Mouse (Mus musculus): ENCODE results near the gene Lrmp.
"Not testable (repeated sequence)": the region's sequence is repeated elsewhere in the genome, so short reads cannot be mapped to it uniquely, and the experiment has no call there.

Lrmp gene

GRCm38 (mm10) chr6:145115476-145116097 lies at the start of gene Lrmp:
Gene Lrmp, plus strand, starts transcription at chr6:145115653.
- in situ Hi-C loops (cut with MseI, MboI), result no loop called here

- in situ Hi-C loops (cut with MseI, MboI), result no loop called here
These were observed 49.0 kb upstream of the Lrmp start for GRCm38 (mm10) chr6:145066416-145066815.

- in situ Hi-C loops (cut with MseI, MboI), result no loop called here
These were observed 47.8 kb upstream of the Lrmp start for GRCm38 (mm10) chr6:145067679-145068078.

- in situ Hi-C loops (cut with MseI, MboI), result no loop called here
These were observed 46.1 kb upstream of the Lrmp start for GRCm38 (mm10) chr6:145069397-145069796.

- in situ Hi-C loops (cut with MseI, MboI), result no loop called here
These were observed 45.5 kb upstream of the Lrmp start for GRCm38 (mm10) chr6:145069921-145070320.

GRCm38 (mm10) chr6:145074461-145074860 lies 41.0 kb upstream of the Lrmp start:
- in situ Hi-C loops (cut with MseI, MboI), result no loop called here

- in situ Hi-C loops (cut with MseI, MboI), result no loop called here
These were observed 40.3 kb upstream of the Lrmp start for GRCm38 (mm10) chr6:145075088-145075547.

- in situ Hi-C loops (cut with MseI, MboI), result no loop called here
These were observed 39.8 kb upstream of the Lrmp start, which contains the start of gene Bcat1 for GRCm38 (mm10) chr6:145075548-145076224. Gene Bcat1, minus strand, starts transcription at chr6:145076184.

GRCm38 (mm10) chr6:145076286-145076685 lies 39.2 kb upstream of the Lrmp start:
- in situ Hi-C loops (cut with MseI, MboI), result no loop called here

GRCm38 (mm10) chr6:145079087-145079759 lies 36.2 kb upstream of the Lrmp start:
- in situ Hi-C loops (cut with MseI, MboI), result no loop called here

GRCm38 (mm10) chr6:145081721-145082120 lies 33.7 kb upstream of the Lrmp start:
- in situ Hi-C loops (cut with MseI, MboI), result loop anchor here in 1 of 2 experiments (10.0 kb wide), 1 partner anchor 103 kb away; no protein-coding TSS in a partner anchor

GRCm38 (mm10) chr6:145084343-145085117 lies 30.9 kb upstream of the Lrmp start:
- in situ Hi-C loops (cut with MseI, MboI), result loop anchor here in 1 of 2 experiments (10.0 kb wide), 1 partner anchor 100 kb away; no protein-coding TSS in a partner anchor

GRCm38 (mm10) chr6:145088451-145089113 lies 26.9 kb upstream of the Lrmp start:
- in situ Hi-C loops (cut with MseI, MboI), result loop anchor here in 1 of 2 experiments (10.0 kb wide), 1 partner anchor 96 kb away; no protein-coding TSS in a partner anchor

GRCm38 (mm10) chr6:145089373-145089772 lies 26.1 kb upstream of the Lrmp start:
- in situ Hi-C loops (cut with MseI, MboI), result loop anchor here in 1 of 2 experiments (10.0 kb wide), 1 partner anchor 95 kb away; no protein-coding TSS in a partner anchor

GRCm38 (mm10) chr6:145090201-145090863 lies 25.1 kb upstream of the Lrmp start:
- in situ Hi-C loops (cut with MseI, MboI), result no loop called here

GRCm38 (mm10) chr6:145090928-145091327 lies 24.5 kb upstream of the Lrmp start:
- in situ Hi-C loops (cut with MseI, MboI), result no loop called here

- in situ Hi-C loops (cut with MseI, MboI), result no loop called here
These were observed 23.5 kb upstream of the Lrmp start for GRCm38 (mm10) chr6:145091998-145092397.

- in situ Hi-C loops (cut with MseI, MboI), result not testable (repeated sequence)
These were observed 22.3 kb upstream of the Lrmp start for GRCm38 (mm10) chr6:145093038-145093622.

GRCm38 (mm10) chr6:145094431-145094830 lies 21.0 kb upstream of the Lrmp start:
- in situ Hi-C loops (cut with MseI, MboI), result no loop called here

- in situ Hi-C loops (cut with MseI, MboI), result no loop called here
These were observed 14.5 kb upstream of the Lrmp start for GRCm38 (mm10) chr6:145100923-145101322.
